Mouse (Mus musculus): Measurements from ENCODE around the gene Hnrnpul2.
A peak's percentile ranks its signal among the peaks of the same experiment; 100 is the strongest.
"Not testable (repeated sequence)": the region's sequence is repeated elsewhere in the genome, so short reads cannot be mapped to it uniquely, and the experiment has no call there.

The Hnrnpul2 gene

DNA sequence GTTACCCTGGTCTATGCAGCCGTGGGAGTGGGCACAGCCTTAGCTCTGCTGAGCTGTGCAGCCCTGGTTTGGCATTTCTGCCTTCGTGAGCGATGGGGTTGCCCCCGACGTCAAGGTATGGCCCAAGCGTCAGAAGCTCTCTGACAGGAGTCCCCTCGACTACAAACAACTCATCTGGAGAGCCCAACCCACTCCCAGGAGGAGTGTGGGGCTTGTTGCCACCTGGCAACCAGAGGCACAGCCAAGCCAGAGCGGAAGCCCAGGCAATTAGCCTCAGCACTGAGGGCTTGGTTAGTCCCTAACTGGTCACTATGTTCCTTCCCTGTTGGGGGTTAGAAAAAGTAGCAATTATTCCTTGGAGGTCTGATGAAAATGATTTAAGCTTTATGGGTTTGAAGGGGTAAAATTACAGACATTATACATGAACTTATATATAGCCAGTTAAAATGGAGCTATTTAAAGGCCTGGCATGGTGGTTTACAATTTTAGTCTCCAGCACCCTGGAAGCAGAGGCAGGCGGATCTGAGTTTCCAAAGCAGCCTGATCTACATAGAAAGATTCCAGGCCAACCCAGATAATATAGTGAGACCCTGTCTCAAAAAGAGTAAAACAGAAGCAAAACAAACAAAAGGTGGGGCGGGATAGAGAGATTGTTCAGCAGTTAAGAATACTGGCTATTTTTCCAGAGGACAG, 32.6 kb downstream of the Hnrnpul2 start:
- no peak for DNase-seq (ENCODE audit: low spot score)

- DNase-seq (ENCODE audit: low spot score): no peak
These were observed 33.3 kb downstream of the Hnrnpul2 start for GRCm38 (mm10) chr19:8853117-8853516.

DNA sequence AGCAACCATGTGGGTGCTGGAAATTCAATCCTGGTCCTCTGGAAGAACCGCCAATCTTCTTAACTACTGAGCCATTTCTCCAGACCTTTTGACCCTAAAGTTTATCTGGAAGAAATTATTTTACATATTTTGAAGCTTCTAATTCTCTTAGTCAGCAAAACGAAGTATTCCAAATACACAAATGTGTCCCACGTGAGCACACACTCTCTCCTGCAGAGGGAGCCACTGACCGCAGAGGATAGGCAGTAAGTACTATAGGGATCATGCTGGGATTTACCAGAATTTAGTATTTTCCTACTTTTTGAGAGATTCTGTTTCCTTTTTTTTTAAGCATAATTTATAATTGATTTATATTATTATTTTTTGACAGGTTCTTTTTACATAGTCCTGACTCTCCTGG, 37.9 kb downstream of the Hnrnpul2 start:
- DNase-seq (ENCODE audit: low spot score): peak; percentile 60

GRCm38 (mm10) chr19:8859018-8859417, 39.2 kb downstream of the Hnrnpul2 start:
- DNase-seq (ENCODE audit: low spot score): no peak

DNA sequence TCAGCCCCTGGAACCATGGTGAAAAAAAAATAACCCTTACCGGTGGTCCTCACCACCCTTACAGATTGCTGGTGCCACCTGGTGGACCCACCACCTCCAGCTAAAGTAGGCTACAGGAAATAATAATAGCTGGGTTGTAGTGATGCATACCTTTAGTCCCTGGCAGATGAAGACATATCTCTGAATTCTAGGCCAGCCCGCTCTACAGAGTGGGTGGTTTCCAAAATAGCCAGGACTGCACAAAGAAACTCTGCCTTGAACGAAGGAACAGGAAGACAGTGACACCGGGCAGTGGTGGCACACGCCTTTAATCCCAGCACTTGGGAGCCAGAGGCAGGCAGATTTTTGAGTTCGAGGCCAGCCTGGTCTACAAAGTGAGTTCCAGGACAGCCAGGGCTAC, 44.5 kb downstream of the Hnrnpul2 start:
- no peak for DNase-seq (ENCODE audit: low spot score)

DNA sequence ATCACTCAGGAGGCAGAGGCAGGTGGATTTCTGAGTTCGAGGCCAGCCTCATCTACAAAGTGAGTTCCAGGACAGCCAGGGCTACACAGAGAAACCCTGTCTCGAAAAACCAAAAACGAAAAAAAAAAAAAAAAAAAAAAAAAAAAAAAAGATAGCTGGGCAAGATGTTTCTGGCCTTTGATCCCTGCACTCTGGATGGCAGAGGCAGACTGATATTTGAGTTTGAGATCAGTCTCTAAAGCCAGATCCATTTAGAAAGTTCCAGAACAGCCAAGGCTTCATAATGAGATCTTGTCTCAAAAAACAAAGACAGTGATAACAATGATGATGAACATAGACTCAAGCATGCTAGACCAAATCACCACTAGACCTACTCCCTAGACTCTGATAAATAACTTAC, 50.6 kb downstream of the Hnrnpul2 start:
- not testable (repeated sequence) for DNase-seq (ENCODE audit: low spot score)

GRCm38 (mm10) chr19:8870838-8871237, 51.0 kb downstream of the Hnrnpul2 start:
- no peak for DNase-seq (ENCODE audit: low spot score)

- peak; percentile 96 for DNase-seq (ENCODE audit: low spot score)
These were observed 51.7 kb downstream of the Hnrnpul2 start, which contains the start of gene Ubxn1 for GRCm38 (mm10) chr19:8871267-8872186. Ubxn1 (plus strand) TSS chr19:8871496.

DNA sequence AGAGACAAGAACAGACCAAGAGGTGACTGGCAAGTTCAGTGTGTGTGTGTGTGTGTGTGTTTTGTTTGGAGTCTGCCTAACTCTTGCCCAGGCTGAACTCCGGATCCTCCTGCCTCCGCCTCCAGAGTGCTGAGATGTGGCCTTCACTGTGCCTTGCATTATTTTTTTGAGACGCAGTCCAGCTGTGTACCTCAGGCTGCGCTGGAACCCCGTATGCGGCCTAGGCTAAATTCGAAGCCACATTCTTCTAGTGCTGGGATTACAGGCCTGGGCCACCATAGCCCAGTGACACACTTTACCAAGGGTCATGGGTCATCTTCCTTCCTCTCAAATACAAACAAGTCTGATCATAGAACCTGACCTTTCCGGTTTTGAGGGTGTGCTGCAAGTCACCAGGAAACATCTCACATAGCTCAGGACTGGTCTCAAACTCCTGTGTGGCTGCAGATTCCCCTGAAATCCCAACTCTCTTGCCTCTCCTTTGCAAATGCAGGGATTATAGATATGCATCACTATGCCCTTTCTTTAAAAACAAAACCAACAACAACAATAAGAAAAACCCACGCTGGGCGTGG, 52.5 kb downstream of the Hnrnpul2 start:
- DNase-seq (ENCODE audit: low spot score): no peak

- no peak for DNase-seq (ENCODE audit: low spot score)
These were observed 55.2 kb downstream of the Hnrnpul2 start for GRCm38 (mm10) chr19:8875031-8875430.

GRCm38 (mm10) chr19:8880311-8881033, 60.7 kb downstream of the Hnrnpul2 start, which contains the start of gene Uqcc3:
Uqcc3 (minus strand) TSS chr19:8880923.
- DNase-seq (ENCODE audit: low spot score): peak; percentile 86

DNA sequence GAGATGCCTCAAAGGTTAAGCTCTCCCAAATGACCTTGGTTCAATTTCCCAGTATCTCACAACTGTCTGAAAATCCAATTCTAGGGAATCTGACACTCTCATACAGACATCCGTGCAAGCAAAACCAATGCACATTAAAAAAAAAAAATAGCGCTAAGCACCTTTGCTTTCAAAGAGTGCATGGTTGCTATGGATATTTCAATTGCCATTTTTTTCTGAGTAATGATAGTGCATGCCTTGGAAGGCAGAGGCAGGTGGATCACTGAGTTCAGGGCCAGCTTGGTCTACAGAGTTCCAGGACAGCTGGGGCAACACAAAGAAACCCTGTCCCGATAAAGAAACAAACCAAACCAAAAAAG, 61.2 kb downstream of the Hnrnpul2 start:
- DNase-seq (ENCODE audit: low spot score): no peak

DNA sequence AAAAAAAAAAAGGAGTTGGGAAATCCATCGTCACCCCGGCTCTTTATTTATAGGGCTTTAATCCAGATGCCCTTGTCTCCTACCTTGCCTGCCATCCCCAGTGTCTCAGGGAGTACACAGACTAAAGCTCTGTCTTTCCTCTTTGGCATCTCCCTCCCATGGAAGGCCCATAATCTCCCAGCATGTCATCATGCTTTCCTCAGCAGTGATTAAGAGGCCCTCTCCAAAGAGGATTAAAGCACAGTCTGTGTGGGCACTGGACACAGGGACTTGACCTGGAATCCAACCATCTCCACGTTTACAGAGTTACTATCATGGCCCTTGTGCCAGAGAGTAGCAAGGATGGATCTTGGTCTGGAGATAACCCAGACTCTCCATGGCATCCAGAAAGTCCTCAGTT, 63.8 kb downstream of the Hnrnpul2 start, which contains the start of the genes Lbhd1 and Gm49403:
Lbhd1 (plus strand) TSS at position 117 of the 400 bp plus-strand sequence.
Gm49403 (plus strand) TSS at position 315 of the 400 bp plus-strand sequence.
- no peak for DNase-seq (ENCODE audit: low spot score)

Measured in c-Kit-positive CD71-positive TER-119-positive erythroid progenitor cells, embryonic 14.5 days (primary cell).